Mouse (Mus musculus): ENCODE results near the gene Gm21903.
"Not testable (repeated sequence)": the region's sequence is repeated elsewhere in the genome, so short reads cannot be mapped to it uniquely, and the experiment has no call there.

Gm21903 gene

DNA sequence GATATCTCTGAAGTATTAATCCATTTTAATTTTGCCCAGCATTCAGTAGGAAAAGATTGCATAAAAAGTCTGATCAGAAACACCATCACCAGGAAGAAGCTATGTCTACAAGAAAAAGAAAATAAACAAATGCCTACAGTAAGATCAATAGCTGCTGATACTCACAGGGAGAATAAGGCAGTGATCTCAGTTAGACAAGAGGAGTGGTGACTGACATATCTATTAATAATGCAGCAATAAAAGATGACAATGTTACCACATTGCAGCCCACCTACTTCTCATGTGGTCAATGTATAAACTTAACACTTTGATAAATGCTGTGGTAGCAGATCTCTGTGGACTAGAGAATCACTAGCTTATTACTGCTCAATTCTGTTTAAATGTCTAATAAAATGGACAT is at the start of gene Gm21903:
TSS of gene Gm21903 (minus strand) at position 101 of the 400 bp plus-strand sequence.
- DNase-seq (ENCODE audit: low read depth, low spot score): no peak

GRCm38 (mm10) chr17:39076937-39077336 is 33.8 kb upstream of the Gm21903 start, which contains the start of gene Esp23:
Gene Esp23 (minus strand): TSS chr17:39077037.
- DNase-seq (ENCODE audit: low read depth, low spot score): no peak

DNA sequence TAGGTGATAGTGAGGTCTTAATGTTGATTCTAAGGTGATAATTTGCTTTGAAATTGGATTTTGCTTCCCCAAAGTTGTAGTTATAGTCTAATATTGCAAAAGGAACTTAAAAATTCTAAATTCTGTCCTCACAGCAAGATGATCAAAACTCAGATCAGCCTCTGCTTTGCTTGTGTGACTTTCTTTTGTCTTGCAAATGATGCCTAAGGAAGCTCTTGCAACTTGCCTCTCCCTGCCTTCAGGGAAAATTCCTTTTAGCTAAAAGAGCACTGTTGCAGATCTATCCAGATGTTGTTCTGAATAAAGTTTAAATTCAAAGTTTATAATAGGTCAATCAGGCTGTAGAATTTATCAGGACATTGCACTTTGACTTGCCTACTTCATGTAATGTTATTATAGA is 20.5 kb upstream of the Gm21903 start:
- no peak for DNase-seq (ENCODE audit: low read depth, low spot score)

- not testable (repeated sequence) for DNase-seq (ENCODE audit: low read depth, low spot score)
These were observed 6.7 kb downstream of the Gm21903 start, which contains the start of gene Esp24 for GRCm38 (mm10) chr17:39036395-39036794. Gene Esp24 (plus strand): TSS chr17:39036695.

- no peak for DNase-seq (ENCODE audit: low read depth, low spot score)
These were observed 26.0 kb downstream of the Gm21903 start for GRCm38 (mm10) chr17:39017184-39017583.

DNA sequence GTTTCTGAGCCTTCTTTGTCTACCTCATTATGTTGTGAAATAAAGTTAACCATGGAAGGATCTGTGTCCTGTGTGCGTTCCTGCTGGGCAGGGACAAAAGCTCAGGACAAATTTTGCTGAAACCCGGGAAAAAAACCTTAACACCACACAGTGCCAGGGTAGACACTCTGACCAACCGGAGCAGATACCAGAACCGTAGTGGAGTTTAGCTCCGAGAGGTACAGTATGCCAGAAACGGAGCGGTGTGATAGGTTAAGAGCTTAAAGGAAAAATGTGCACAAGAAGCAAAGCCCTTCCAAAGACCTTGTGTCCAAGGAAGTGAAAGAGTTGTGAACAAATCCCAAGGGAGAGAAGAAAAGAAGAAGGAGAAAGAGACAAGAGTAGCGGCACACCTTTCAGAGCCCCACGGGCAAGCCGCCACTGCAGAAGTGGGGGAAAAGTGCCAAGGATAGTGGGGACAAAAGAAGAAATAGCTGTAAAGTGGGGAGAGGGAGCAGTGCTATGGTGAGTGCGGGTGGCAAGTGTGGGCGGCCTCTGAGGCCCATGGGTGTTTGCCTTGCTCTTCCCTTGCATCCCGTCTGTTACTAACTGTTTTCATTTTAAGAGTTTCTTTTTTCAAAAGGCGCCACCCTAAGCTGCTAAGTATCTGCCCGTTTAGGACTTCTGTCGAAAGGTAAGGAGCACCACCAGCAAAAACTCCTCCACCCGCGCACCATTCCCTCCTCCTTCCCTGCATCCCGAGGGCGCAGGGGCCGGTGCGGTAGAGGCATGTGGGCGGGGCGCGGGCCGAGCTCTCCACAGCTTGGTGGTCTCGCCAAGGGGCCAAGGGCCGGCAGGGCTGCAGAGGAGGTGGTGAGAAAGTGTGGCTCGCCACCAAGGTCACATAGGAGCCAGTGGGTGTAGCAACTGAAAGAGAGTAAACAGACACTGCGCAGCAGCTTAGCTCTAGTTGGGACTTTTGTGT is 32.2 kb downstream of the Gm21903 start:
- DNase-seq (ENCODE audit: low read depth, low spot score): no peak

- no peak for DNase-seq (ENCODE audit: low read depth, low spot score)
These were observed 33.3 kb downstream of the Gm21903 start for GRCm38 (mm10) chr17:39009846-39010245.
